Mouse (Mus musculus): ENCODE results near the gene Grip1.

GRCm38 (mm10) chr10:119884591-119884990, 431.0 kb downstream of the Grip1 start:
- TF ChIP-seq POLR2A (IDR thresholded peaks at IDR 0.05; ENCODE audit: low read depth, low read length) (no peak), CTCF (IDR thresholded peaks at IDR 0.05; ENCODE audit: extremely low read depth, insufficient read length, insufficient replicate concordance, low read depth, low read length) (no peak)
